Mouse (Mus musculus) brain, embryonic 14.5 days (tissue): Measurements from ENCODE around the gene Tnpo2.

Experiments
- CTCF ChIP-seq: fragments of 200-500 bp; IDR thresholded peaks from 2 replicates; pipeline ENCODE4 v1.5.1; 2012; ENCODE audit warnings: inconsistent platforms, mild to moderate bottlenecking, moderate library complexity, borderline replicate concordance; ENCODE audit not compliant: insufficient read depth, insufficient read length; ENCODE audit errors: extremely low read depth
- POLR2A ChIP-seq: fragments of 200-500 bp; IDR thresholded peaks from 2 replicates; pipeline ENCODE4 v1.6.1; 2012; ENCODE audit warnings: mild to moderate bottlenecking, inconsistent platforms, borderline replicate concordance; ENCODE audit not compliant: poor library complexity, insufficient read depth, insufficient read length, severe bottlenecking; ENCODE audit errors: extremely low read depth

- TF ChIP-seq CTCF (no peak), POLR2A (no peak)
Measured at GRCm38 (mm10) chr8:85036381-85036717, 366 bp upstream of the Tnpo2 start.
